Mouse (Mus musculus) stomach, postnatal 0 days (tissue): ENCODE results near the gene Eomes. TPM values are rescaled to one million over a fixed set of nuclear protein-coding genes. Genes with fewer than 3 reads are reported as not detected.
A peak's percentile ranks its signal among the peaks of the same experiment; 100 is the strongest.

Source experiments
- ATAC-seq: fragments of 200-750 bp; cut with Nextera tagmentation; 2 replicates; pipeline ENCODE4 v1.8.0; 2017; ENCODE audit not compliant: low FRiP score, low TSS enrichment
- DNase-seq: peaks from one replicate; pipeline ENCODE4 v3.0.0-alpha.2; 2016; ENCODE audit warnings: low spot score
- H3K27ac ChIP-seq: fragments of 300-500 bp; sonication (generic); replicated peaks from 2 replicates; pipeline ENCODE4 v1.5.1; 2014; ENCODE audit warnings: mild to moderate bottlenecking, control low read depth
- H3K27me3 ChIP-seq: fragments of 300-500 bp; sonication (generic); 2 replicates; pipeline ENCODE4 v1.6.1; 2014; ENCODE audit warnings: low read length; ENCODE audit not compliant: control insufficient read depth, insufficient read depth
- H3K36me3 ChIP-seq: fragments of 300-500 bp; sonication (generic); 2 replicates; pipeline ENCODE4 v1.6.1; 2014; ENCODE audit warnings: low read length, mixed read lengths; ENCODE audit not compliant: control insufficient read depth, insufficient read depth
- H3K4me1 ChIP-seq: fragments of 300-500 bp; sonication (generic); replicated peaks from 2 replicates; pipeline ENCODE4 v1.6.1; 2014; ENCODE audit warnings: antibody characterized with exemption; ENCODE audit not compliant: control insufficient read depth, insufficient read depth
- H3K4me2 ChIP-seq: fragments of 300-500 bp; sonication (generic); replicated peaks from 2 replicates; pipeline ENCODE4 v1.6.1; 2014; ENCODE audit warnings: low read depth, mild to moderate bottlenecking, control low read depth, moderate library complexity
- H3K4me3 ChIP-seq: fragments of 300-500 bp; sonication (generic); 2 replicates; pipeline ENCODE4 v1.5.1; 2014; ENCODE audit warnings: low read depth, low read length, control low read depth
- H3K9ac ChIP-seq: fragments of 300-500 bp; sonication (generic); 2 replicates; pipeline ENCODE4 v1.6.1; 2014; ENCODE audit warnings: mild to moderate bottlenecking, low read length, control low read depth, mixed read lengths
- H3K9me3 ChIP-seq: fragments of 300-500 bp; sonication (generic); 2 replicates; pipeline ENCODE4 v1.6.1; 2016; ENCODE audit warnings: low read length; ENCODE audit not compliant: control insufficient read depth
- CTCF ChIP-seq: IDR thresholded peaks from 2 replicates; pipeline ENCODE4 v1.5.1; 2016; ENCODE audit warnings: antibody characterized with exemption, low read depth, mild to moderate bottlenecking, moderate library complexity
- EP300 ChIP-seq: optimal IDR thresholded peaks from 2 replicates; pipeline ENCODE3; 2016; ENCODE audit warnings: antibody characterized with exemption
- WGBS: fragments of 180-500 bp; shearing (Covaris S2); extraction: QIAGEN DNeasy Blood & Tissue Kit; methylation state at CpG from one replicate; pipeline ENCODE4 v1.1.7; 2014; 5-methylcytosine and 5-hydroxymethylcytosine counted together
- polyA plus RNA-seq: library from polyadenylated mRNA; unstranded; fragments of >200 nt; fragmentation: Nextera tagmentation; extraction: Ambion mirVana; gene quantifications from 2 replicates; pipeline ENCODE4 v1.2.1, GENCODE M21; 2015

The Eomes gene
- polyA plus RNA-seq, 1 experiment from 2014 or later = 0.07 TPM

DNA sequence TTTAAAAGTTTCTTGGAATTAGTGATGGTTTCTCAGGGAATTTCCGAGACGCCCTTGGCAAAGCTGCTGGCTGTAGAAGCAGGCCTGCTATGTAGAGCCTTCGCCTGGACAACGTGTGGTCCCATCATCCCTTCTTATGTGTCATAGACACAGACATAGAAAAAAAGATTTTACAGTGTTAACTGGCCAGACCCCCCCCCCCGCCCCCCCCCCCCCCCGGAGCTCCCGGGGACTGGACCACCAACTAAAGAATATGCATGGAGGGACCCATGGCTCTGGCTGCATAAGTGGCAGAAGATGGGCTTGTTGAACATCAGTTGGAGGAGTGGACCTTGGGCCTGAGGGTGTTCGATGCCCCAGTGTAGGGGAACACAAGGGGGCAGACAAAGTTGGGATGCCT lies 39.6 kb downstream of the Eomes start:
- H3K4me1 ChIP-seq = no peaks in the 10 kb centered on the region
- DNase-seq = no peak
- H3K4me2 ChIP-seq = no peak overlapping the region
- peaks cover 4% of the 10 kb centered on the region; the same call in 1 of the 2 replicates for H3K36me3 ChIP-seq
- TF ChIP-seq CTCF = no peak
- TF ChIP-seq EP300 = no peak
- no peak overlapping the region for H3K27ac ChIP-seq
- ATAC-seq = no peak
- no peaks in the 10 kb centered on the region for H3K27me3 ChIP-seq
- WGBS = 79% methylated on average over 6 of the region's 8 CpGs
- no peaks in the 10 kb centered on the region for H3K9me3 ChIP-seq
- H3K4me3 ChIP-seq = no peak overlapping the region
- H3K9ac ChIP-seq = no peak overlapping the region

DNA sequence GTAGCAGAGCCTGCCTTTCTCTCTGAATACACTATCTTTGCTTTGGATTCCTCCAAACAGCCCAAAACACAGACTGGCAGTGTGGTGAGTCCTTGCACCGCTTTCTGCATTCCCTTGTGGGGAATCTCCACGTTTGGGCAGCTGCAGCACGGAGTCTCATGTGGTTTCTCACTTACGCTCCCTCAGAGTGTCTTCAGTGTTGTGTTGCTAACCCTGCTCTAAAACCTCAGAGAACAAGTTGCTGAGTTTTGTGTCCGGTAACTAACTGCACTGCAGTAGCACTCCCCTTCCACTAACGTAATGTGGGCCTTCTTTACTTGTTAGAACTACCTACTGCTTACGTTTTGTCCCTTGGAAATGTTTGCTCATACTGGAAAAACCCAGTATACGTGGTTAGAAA lies 41.1 kb downstream of the Eomes start:
- H3K4me2 ChIP-seq = no peak overlapping the region
- DNase-seq (no peak), ATAC-seq (no peak)
- H3K4me3 ChIP-seq = no peak overlapping the region
- H3K9ac ChIP-seq = no peak overlapping the region
- H3K27ac ChIP-seq = no peak overlapping the region
- H3K9me3 ChIP-seq = no peaks in the 10 kb centered on the region
- H3K27me3 ChIP-seq = no peaks in the 10 kb centered on the region
- H3K36me3 ChIP-seq = peaks cover 4% of the 10 kb centered on the region; the same call in 1 of the 2 replicates
- TF ChIP-seq CTCF (no peak), EP300 (no peak)
- no peaks in the 10 kb centered on the region for H3K4me1 ChIP-seq
- WGBS = 66% methylated on average over 8 of the region's 8 CpGs

DNA sequence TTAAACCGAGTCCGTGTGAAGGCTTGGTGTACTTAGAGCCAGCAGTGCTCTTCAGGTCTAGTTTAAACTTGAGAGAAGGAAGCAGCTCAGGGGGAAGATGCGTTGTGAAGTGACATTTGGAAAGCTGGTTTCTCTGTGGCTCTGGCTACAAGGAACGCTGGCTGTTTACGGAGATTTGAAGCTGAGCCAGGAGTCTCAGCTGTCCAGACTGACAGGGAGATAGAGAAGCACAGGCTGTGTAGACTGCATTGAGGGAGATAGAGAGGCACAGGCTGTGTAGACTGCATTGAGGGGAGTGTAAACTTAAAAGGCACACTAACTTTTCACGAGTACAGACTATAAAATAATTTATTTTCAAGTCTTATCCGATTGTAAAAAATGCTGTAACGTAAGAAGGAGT lies 42.0 kb downstream of the Eomes start:
- TF ChIP-seq EP300 = no peak
- 33% methylated on average over 8 of the region's 8 CpGs for WGBS
- ATAC-seq (no peak), DNase-seq (no peak)
- Histone ChIP-seq H3K4me2 (0 out of 2 replicates have a peak overlapping the region, but pooled peaks have one; percentile 17), H3K27me3 (no peaks in the 10 kb centered on the region), H3K9me3 (no peaks in the 10 kb centered on the region), H3K4me1 (no peaks in the 10 kb centered on the region), H3K9ac (no peak overlapping the region), H3K27ac (no peak overlapping the region), H3K36me3 (peaks cover 2% of the 10 kb centered on the region; the same call in 1 of the 2 replicates), H3K4me3 (no peak overlapping the region)

GRCm38 (mm10) chr9:118520858-118521257 lies 42.8 kb downstream of the Eomes start:
- no peak for DNase-seq
- H3K4me3 ChIP-seq = no peak overlapping the region

GRCm38 (mm10) chr9:118521659-118522058 lies 43.6 kb downstream of the Eomes start:
- no peak for ATAC-seq
- no peaks in the 10 kb centered on the region for H3K9me3 ChIP-seq
- WGBS = 88% methylated on average over 8 of the region's 8 CpGs
- no peak overlapping the region for H3K4me3 ChIP-seq
- H3K27ac ChIP-seq = no peak overlapping the region
- no peak overlapping the region for H3K4me2 ChIP-seq
- TF ChIP-seq CTCF = no peak
- no peak for TF ChIP-seq EP300
- H3K9ac ChIP-seq = no peak overlapping the region
- peaks cover 3% of the 10 kb centered on the region for H3K36me3 ChIP-seq
- H3K27me3 ChIP-seq = no peaks in the 10 kb centered on the region
- no peaks in the 10 kb centered on the region for H3K4me1 ChIP-seq
- no peak for DNase-seq

More at GRCm38 (mm10) chr9:118520858-118521257, 42.8 kb downstream of the Eomes start:
- ATAC-seq = no peak
- 18% methylated on average over 3 of the region's 3 CpGs for WGBS
- no peak for TF ChIP-seq EP300
- TF ChIP-seq CTCF = no peak
- Histone ChIP-seq H3K36me3 (peaks cover 2% of the 10 kb centered on the region), H3K27me3 (no peaks in the 10 kb centered on the region), H3K27ac (no peak overlapping the region), H3K9me3 (no peaks in the 10 kb centered on the region), H3K9ac (no peak overlapping the region), H3K4me2 (no peak overlapping the region), H3K4me1 (no peaks in the 10 kb centered on the region)

DNA sequence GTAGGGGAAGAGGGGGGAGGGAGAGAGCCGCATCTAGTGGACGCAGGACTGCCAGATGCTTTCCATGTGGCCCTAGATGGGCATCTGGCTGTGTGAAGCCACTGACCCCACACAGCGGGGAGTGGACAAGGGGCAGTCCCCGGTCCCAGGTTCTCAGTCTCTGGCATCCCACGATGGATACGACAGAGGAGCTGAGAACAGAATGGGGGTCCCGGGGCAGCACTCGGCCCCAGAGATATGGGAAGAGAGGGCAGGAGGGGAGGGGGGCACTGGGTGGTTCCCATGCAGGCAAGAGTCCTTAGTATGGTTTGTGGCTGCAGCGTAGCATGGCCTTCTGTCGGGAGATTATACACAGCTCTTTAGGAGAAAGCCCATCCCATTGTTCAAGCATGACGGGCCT lies 45.7 kb downstream of the Eomes start:
- TF ChIP-seq EP300 (no peak), CTCF (no peak)

More for the DNA sequence above, 45.7 kb downstream of the Eomes start:
- no peak overlapping the region for H3K27ac ChIP-seq
- H3K9me3 ChIP-seq = no peaks in the 10 kb centered on the region
- no peak for DNase-seq
- WGBS = 92% methylated on average over 11 of the region's 11 CpGs
- H3K9ac ChIP-seq = no peak overlapping the region
- no peak for ATAC-seq
- H3K4me1 ChIP-seq = no peaks in the 10 kb centered on the region
- no peak overlapping the region for H3K4me3 ChIP-seq
- peaks cover 10% of the 10 kb centered on the region for H3K36me3 ChIP-seq
- H3K27me3 ChIP-seq = no peaks in the 10 kb centered on the region
- no peak overlapping the region for H3K4me2 ChIP-seq
